Mouse (Mus musculus): ENCODE results near the gene Rbp2. TPM values are rescaled to one million over a fixed set of nuclear protein-coding genes. Genes with fewer than 3 reads are reported as not detected.
A peak's percentile ranks its signal among the peaks of the same experiment; 100 is the strongest.

Gene Rbp2
- not detected for total RNA-seq (2021)

GRCm38 (mm10) chr9:98485815-98486214 lies at the start of gene Rbp2:
Gene Rbp2, plus strand, starts transcription at chr9:98486115.
- no peak for DNase-seq

- DNase-seq, result no peak
Measured at GRCm38 (mm10) chr9:98437819-98438218, 48.1 kb upstream of the Rbp2 start.

- no peak for DNase-seq
Measured at GRCm38 (mm10) chr9:98439091-98439490, 46.8 kb upstream of the Rbp2 start.

- DNase-seq, result peak; percentile 65
Measured at GRCm38 (mm10) chr9:98442638-98443037, 43.3 kb upstream of the Rbp2 start.

- DNase-seq, result no peak
Measured at GRCm38 (mm10) chr9:98445359-98446149, 40.4 kb upstream of the Rbp2 start.

- DNase-seq, result no peak
Measured at GRCm38 (mm10) chr9:98450976-98451375, 34.9 kb upstream of the Rbp2 start.

- DNase-seq, result no peak
Measured at GRCm38 (mm10) chr9:98466709-98467108, 19.2 kb upstream of the Rbp2 start.

GRCm38 (mm10) chr9:98480172-98480749 lies 5.7 kb upstream of the Rbp2 start:
- no peak for DNase-seq

GRCm38 (mm10) chr9:98482256-98482655 lies 3.7 kb upstream of the Rbp2 start:
- no peak for DNase-seq

- DNase-seq, result no peak
Measured at GRCm38 (mm10) chr9:98485020-98485419, 895 bp upstream of the Rbp2 start.

GRCm38 (mm10) chr9:98487273-98487672 lies 1.4 kb downstream of the Rbp2 start:
- DNase-seq, result peak; percentile 18

- DNase-seq, result no peak
Measured at GRCm38 (mm10) chr9:98489532-98489931, 3.6 kb downstream of the Rbp2 start.

- no peak for DNase-seq
Measured at GRCm38 (mm10) chr9:98490128-98490527, 4.2 kb downstream of the Rbp2 start.

GRCm38 (mm10) chr9:98491071-98491470 lies 5.2 kb downstream of the Rbp2 start:
- no peak for DNase-seq

- no peak for DNase-seq
Measured at GRCm38 (mm10) chr9:98492212-98492611, 6.3 kb downstream of the Rbp2 start.

GRCm38 (mm10) chr9:98492821-98493220 lies 6.9 kb downstream of the Rbp2 start:
- DNase-seq, result no peak

GRCm38 (mm10) chr9:98497157-98497556 lies 11.2 kb downstream of the Rbp2 start:
- DNase-seq, result peak; percentile 11

GRCm38 (mm10) chr9:98497990-98498389 lies 12.1 kb downstream of the Rbp2 start:
- peak; percentile 43 for DNase-seq

GRCm38 (mm10) chr9:98498717-98499268 lies 12.9 kb downstream of the Rbp2 start:
- no peak for DNase-seq

GRCm38 (mm10) chr9:98499601-98500000 lies 13.7 kb downstream of the Rbp2 start:
- DNase-seq, result no peak

- no peak for DNase-seq
Measured at GRCm38 (mm10) chr9:98507480-98507879, 21.6 kb downstream of the Rbp2 start.

GRCm38 (mm10) chr9:98510363-98511055 lies 24.6 kb downstream of the Rbp2 start:
- no peak for DNase-seq

- DNase-seq, result no peak
Measured at GRCm38 (mm10) chr9:98523872-98524271, 38.0 kb downstream of the Rbp2 start.

Measured in heart, postnatal 4 days (tissue).